Mouse (Mus musculus): ENCODE results near the gene 4933405L10Rik.

The 4933405L10Rik gene

GRCm38 (mm10) chr8:105700966-105701824 lies 6.3 kb upstream of the 4933405L10Rik start, which contains the start of the genes Acd and Pard6a:
TSS of gene Acd (minus strand) at chr8:105701102.
TSS of gene Pard6a (plus strand) at chr8:105701148.
- peak; percentile 92 for DNase-seq (ENCODE audit: low read depth)

- no peak for DNase-seq (ENCODE audit: low read depth)
These were observed 5.5 kb upstream of the 4933405L10Rik start for GRCm38 (mm10) chr8:105702001-105702401.

- no peak for DNase-seq (ENCODE audit: low read depth)
These were observed 4.6 kb upstream of the 4933405L10Rik start for GRCm38 (mm10) chr8:105702731-105703415.

- DNase-seq (ENCODE audit: low read depth), result no peak
These were observed 3.2 kb upstream of the 4933405L10Rik start for GRCm38 (mm10) chr8:105704146-105704812.

- no peak for DNase-seq (ENCODE audit: low read depth)
These were observed 2.5 kb upstream of the 4933405L10Rik start for GRCm38 (mm10) chr8:105704955-105705354.

GRCm38 (mm10) chr8:105706426-105706825 lies 1.0 kb upstream of the 4933405L10Rik start:
- no peak for DNase-seq (ENCODE audit: low read depth)

GRCm38 (mm10) chr8:105708675-105709074 lies 1.2 kb downstream of the 4933405L10Rik start:
- DNase-seq (ENCODE audit: low read depth), result no peak

- DNase-seq (ENCODE audit: low read depth), result no peak
These were observed 1.9 kb downstream of the 4933405L10Rik start for GRCm38 (mm10) chr8:105709317-105709716.

- no peak for DNase-seq (ENCODE audit: low read depth)
These were observed 4.8 kb downstream of the 4933405L10Rik start for GRCm38 (mm10) chr8:105712286-105712685.

- DNase-seq (ENCODE audit: low read depth), result peak; percentile 94
These were observed 6.7 kb downstream of the 4933405L10Rik start for GRCm38 (mm10) chr8:105714139-105714538.

GRCm38 (mm10) chr8:105715042-105715441 lies 7.6 kb downstream of the 4933405L10Rik start:
- DNase-seq (ENCODE audit: low read depth), result no peak

- DNase-seq (ENCODE audit: low read depth), result no peak
These were observed 9.0 kb downstream of the 4933405L10Rik start for GRCm38 (mm10) chr8:105716302-105716945.

- DNase-seq (ENCODE audit: low read depth), result no peak
These were observed 12.2 kb downstream of the 4933405L10Rik start for GRCm38 (mm10) chr8:105719637-105720036.

GRCm38 (mm10) chr8:105722861-105723260 lies 15.4 kb downstream of the 4933405L10Rik start:
- no peak for DNase-seq (ENCODE audit: low read depth)

GRCm38 (mm10) chr8:105725726-105726125 lies 18.3 kb downstream of the 4933405L10Rik start:
- DNase-seq (ENCODE audit: low read depth), result no peak

GRCm38 (mm10) chr8:105727397-105728124 lies 20.1 kb downstream of the 4933405L10Rik start:
- no peak for DNase-seq (ENCODE audit: low read depth)

GRCm38 (mm10) chr8:105732186-105732585 lies 24.7 kb downstream of the 4933405L10Rik start:
- DNase-seq (ENCODE audit: low read depth), result peak; percentile 29

GRCm38 (mm10) chr8:105739216-105739615 lies 31.8 kb downstream of the 4933405L10Rik start:
- DNase-seq (ENCODE audit: low read depth), result no peak

GRCm38 (mm10) chr8:105743301-105743700 lies 35.8 kb downstream of the 4933405L10Rik start:
- no peak for DNase-seq (ENCODE audit: low read depth)

GRCm38 (mm10) chr8:105750606-105751005 lies 43.2 kb downstream of the 4933405L10Rik start:
- DNase-seq (ENCODE audit: low read depth), result no peak

GRCm38 (mm10) chr8:105753916-105754315 lies 46.5 kb downstream of the 4933405L10Rik start:
- DNase-seq (ENCODE audit: low read depth), result no peak

Data from c-Kit-positive CD71-positive TER-119-negative erythroid progenitor cells, embryonic 14.5 days (primary cell).